Mouse (Mus musculus): ENCODE data around the gene Gm9112. TPM values are rescaled to one million over a fixed set of nuclear protein-coding genes. Genes with fewer than 3 reads are reported as not detected.

The Gm9112 gene
- total and polyA plus RNA-seq, 2 experiments from 2014 or later, result not detected

DNA sequence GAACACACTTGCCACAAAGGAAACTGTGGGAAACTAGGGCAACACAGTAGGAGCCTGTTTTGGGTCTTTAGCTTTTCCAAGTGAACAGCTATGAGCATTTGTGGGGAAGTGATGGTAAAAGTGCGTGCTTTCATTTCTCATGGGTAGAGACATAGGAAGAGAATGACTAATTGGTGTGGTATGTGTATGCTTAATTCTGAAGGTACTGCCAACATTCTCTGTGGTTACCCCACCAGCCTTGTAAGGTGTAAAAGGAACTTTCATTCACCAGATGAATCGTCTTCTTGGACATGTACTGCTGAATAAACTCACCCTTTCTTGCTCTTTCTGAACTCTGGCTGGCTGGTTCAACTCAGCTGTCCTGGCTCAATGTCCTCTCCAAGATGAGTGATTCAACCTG, 40.8 kb downstream of the Gm9112 start:
- H3K4me1 ChIP-seq (ENCODE audit: control insufficient read depth, insufficient read depth), result no peaks in the 10 kb centered on the region
- no peak overlapping the region for H3K4me3 ChIP-seq (ENCODE audit: low read depth, low read length)
- no peak overlapping the region for H3K27ac ChIP-seq (ENCODE audit: low read depth)
- TF ChIP-seq CTCF (IDR thresholded peaks at IDR 0.05; ENCODE audit: low read depth) (no peak), EP300 (IDR thresholded peaks at IDR 0.05; ENCODE audit: low read depth) (no peak)
- H3K36me3 ChIP-seq (replicated peaks; ENCODE audit: control insufficient read depth, insufficient read depth, low read length), result no peaks in the 10 kb centered on the region
- no peaks in the 10 kb centered on the region for H3K9me3 ChIP-seq (replicated peaks; ENCODE audit: control insufficient read depth, low read length)
- no peak overlapping the region for H3K4me2 ChIP-seq (ENCODE audit: low read depth, low read length)
- H3K9ac ChIP-seq (replicated peaks; ENCODE audit: low read depth, low read length), result no peak overlapping the region
- ATAC-seq (ENCODE audit: insufficient read depth, low read depth) (no peak), DNase-seq (ENCODE audit: low spot score) (no peak)
- 69% methylated on average over 2 of the region's 2 CpGs for WGBS
- no peaks in the 10 kb centered on the region for H3K27me3 ChIP-seq (ENCODE audit: control insufficient read depth, insufficient read depth, low read length)

DNA sequence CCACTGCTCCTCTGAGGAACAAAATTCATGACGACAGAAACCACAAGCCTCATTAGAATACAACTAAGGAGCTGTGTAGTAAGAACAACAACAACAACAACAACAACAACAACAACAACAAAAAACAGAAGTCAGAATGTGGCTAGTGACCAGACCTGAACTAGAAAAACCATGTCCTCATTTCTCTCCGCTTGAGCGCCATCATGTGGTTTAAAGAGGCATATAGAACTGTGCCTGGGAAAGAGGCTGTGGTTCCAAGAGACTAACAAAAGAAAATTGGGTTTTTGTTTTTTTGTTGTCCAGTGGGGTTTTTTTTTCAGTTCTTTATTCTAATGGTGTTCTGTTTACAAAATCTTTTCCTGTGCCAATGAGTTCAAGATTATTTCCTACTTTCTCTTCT, 46.7 kb downstream of the Gm9112 start:
- no peak overlapping the region for H3K9ac ChIP-seq (replicated peaks; ENCODE audit: low read depth, low read length)
- no peak overlapping the region for H3K4me3 ChIP-seq (ENCODE audit: low read depth, low read length)
- H3K4me1 ChIP-seq (ENCODE audit: control insufficient read depth, insufficient read depth), result no peaks in the 10 kb centered on the region
- ATAC-seq (ENCODE audit: insufficient read depth, low read depth) (no peak), DNase-seq (ENCODE audit: low spot score) (peak; percentile 6)
- H3K36me3 ChIP-seq (replicated peaks; ENCODE audit: control insufficient read depth, insufficient read depth, low read length), result no peaks in the 10 kb centered on the region
- H3K27ac ChIP-seq (ENCODE audit: low read depth), result no peak overlapping the region
- TF ChIP-seq EP300 (IDR thresholded peaks at IDR 0.05; ENCODE audit: low read depth), result no peak
- TF ChIP-seq CTCF (IDR thresholded peaks at IDR 0.05; ENCODE audit: low read depth), result peak; percentile 44
- 14% methylated on average over 3 of the region's 3 CpGs for WGBS
- no peak overlapping the region for H3K4me2 ChIP-seq (ENCODE audit: low read depth, low read length)
- H3K9me3 ChIP-seq (replicated peaks; ENCODE audit: control insufficient read depth, low read length), result no peaks in the 10 kb centered on the region
- no peaks in the 10 kb centered on the region for H3K27me3 ChIP-seq (ENCODE audit: control insufficient read depth, insufficient read depth, low read length)

Other genes starting within 250 kb of the Gm9112 start
- 0.38 and 9.0 TPM in 2 replicates for gene Hdac8, start 202.3 kb downstream of the Gm9112 start, total RNA-seq (2014; rRNA removed; ENCODE audit: low replicate concordance)
- gene Hdac8, start 202.3 kb downstream of the Gm9112 start, polyA plus RNA-seq (2015; fragmentation: Nextera tagmentation; extraction: Ambion mirVana), result 3.6 and 4.0 TPM in 2 replicates
- 10.3 and 15.3 TPM in 2 replicates for gene Phka1, start 63.4 kb downstream of the Gm9112 start, total RNA-seq (2014; rRNA removed; ENCODE audit: low replicate concordance)
- 7.2 and 8.2 TPM in 2 replicates for gene Phka1, start 63.4 kb downstream of the Gm9112 start, polyA plus RNA-seq (2015; fragmentation: Nextera tagmentation; extraction: Ambion mirVana)
- not detected in 2 replicates for gene Gm3880, start 20.7 kb downstream of the Gm9112 start, total RNA-seq (2014; rRNA removed; ENCODE audit: low replicate concordance)
- gene Gm3880, start 20.7 kb downstream of the Gm9112 start, polyA plus RNA-seq (2015; fragmentation: Nextera tagmentation; extraction: Ambion mirVana), result not detected in 2 replicates
- not detected in 2 replicates for gene Dmrtc1b, start 230 bp upstream of the Gm9112 start, total RNA-seq (2014; rRNA removed; ENCODE audit: low replicate concordance)
- gene Dmrtc1b, start 230 bp upstream of the Gm9112 start, polyA plus RNA-seq (2015; fragmentation: Nextera tagmentation; extraction: Ambion mirVana), result not detected in 2 replicates
- not detected in 2 replicates for gene Dmrtc1c1, start 95.3 kb upstream of the Gm9112 start, total RNA-seq (2014; rRNA removed; ENCODE audit: low replicate concordance)
- gene Dmrtc1c1, start 95.3 kb upstream of the Gm9112 start, polyA plus RNA-seq (2015; fragmentation: Nextera tagmentation; extraction: Ambion mirVana), result not detected in 2 replicates
- gene Dmrtc1c2, start 147.0 kb upstream of the Gm9112 start, total RNA-seq (2014; rRNA removed; ENCODE audit: low replicate concordance), result not detected in 2 replicates
- not detected in 2 replicates for gene Dmrtc1c2, start 147.0 kb upstream of the Gm9112 start, polyA plus RNA-seq (2015; fragmentation: Nextera tagmentation; extraction: Ambion mirVana)
- gene 1700031F05Rik, start 160.3 kb upstream of the Gm9112 start, total RNA-seq (2014; rRNA removed; ENCODE audit: low replicate concordance), result not detected in 2 replicates
- gene 1700031F05Rik, start 160.3 kb upstream of the Gm9112 start, polyA plus RNA-seq (2015; fragmentation: Nextera tagmentation; extraction: Ambion mirVana), result not detected in 2 replicates
- gene Dmrtc1a, start 201.1 kb upstream of the Gm9112 start, total RNA-seq (2014; rRNA removed; ENCODE audit: low replicate concordance), result 1.4 TPM in 1 of 2 replicates, not detected in the other
- 0.15 and 0.18 TPM in 2 replicates for gene Dmrtc1a, start 201.1 kb upstream of the Gm9112 start, polyA plus RNA-seq (2015; fragmentation: Nextera tagmentation; extraction: Ambion mirVana)
- not detected in 2 replicates for gene 1700011M02Rik, start 201.3 kb upstream of the Gm9112 start, total RNA-seq (2014; rRNA removed; ENCODE audit: low replicate concordance)
- gene 1700011M02Rik, start 201.3 kb upstream of the Gm9112 start, polyA plus RNA-seq (2015; fragmentation: Nextera tagmentation; extraction: Ambion mirVana), result not detected in 2 replicates
- not detected in 2 replicates for gene 1700018G05Rik, start 220.7 kb upstream of the Gm9112 start, total RNA-seq (2014; rRNA removed; ENCODE audit: low replicate concordance)
- gene 1700018G05Rik, start 220.7 kb upstream of the Gm9112 start, polyA plus RNA-seq (2015; fragmentation: Nextera tagmentation; extraction: Ambion mirVana), result not detected in 2 replicates